Mouse (Mus musculus): Measurements from ENCODE around the gene Angptl8.

Angptl8 gene

DNA sequence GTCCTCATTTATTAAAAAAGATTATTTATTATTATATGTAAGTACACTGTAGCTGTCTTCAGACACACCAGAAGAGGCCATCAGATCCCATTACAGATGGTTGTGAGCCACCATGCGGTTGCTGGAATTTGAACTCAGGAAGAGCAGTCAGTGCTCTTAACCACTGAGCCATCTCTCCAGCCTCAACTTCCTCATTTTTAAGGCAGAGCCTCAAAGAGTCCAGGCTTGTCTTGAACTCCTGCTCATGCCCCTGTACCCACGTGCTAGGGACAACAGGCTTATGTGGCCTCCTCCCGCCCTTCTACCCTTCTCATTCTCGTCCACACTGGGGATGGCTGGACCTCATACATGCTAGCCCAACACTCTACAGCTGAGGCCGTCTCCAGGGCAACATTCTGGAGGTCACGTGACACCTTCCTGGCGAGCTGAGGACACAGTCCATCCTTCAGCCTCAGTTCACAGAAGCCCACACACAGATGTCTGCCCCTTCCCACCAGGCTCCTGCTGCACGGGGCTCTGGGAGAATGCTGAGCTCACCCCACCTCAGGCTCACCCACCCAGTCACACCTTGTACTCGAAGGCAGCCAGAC lies 18.5 kb upstream of the Angptl8 start:
- no peak for DNase-seq (ENCODE audit: low spot score)

DNA sequence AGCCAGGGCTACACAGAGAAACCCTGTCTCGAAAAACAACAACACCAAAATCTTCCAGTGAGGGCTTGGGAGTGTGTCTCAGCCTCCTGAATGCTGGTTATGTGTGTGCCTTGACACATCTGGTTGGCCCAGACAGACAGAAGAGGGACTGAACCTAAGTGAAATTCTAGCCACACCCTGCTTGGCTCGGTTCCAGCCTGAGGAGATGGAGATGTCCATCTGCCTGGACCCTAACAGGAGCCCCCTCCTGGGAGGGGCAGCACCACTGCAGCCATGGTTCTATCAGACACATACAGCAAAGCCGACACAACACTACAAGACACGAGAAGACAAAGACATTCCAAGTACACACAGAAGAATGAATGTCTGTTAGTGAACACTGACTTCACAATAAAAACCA lies 17.2 kb upstream of the Angptl8 start:
- no peak for DNase-seq (ENCODE audit: low spot score)

DNA sequence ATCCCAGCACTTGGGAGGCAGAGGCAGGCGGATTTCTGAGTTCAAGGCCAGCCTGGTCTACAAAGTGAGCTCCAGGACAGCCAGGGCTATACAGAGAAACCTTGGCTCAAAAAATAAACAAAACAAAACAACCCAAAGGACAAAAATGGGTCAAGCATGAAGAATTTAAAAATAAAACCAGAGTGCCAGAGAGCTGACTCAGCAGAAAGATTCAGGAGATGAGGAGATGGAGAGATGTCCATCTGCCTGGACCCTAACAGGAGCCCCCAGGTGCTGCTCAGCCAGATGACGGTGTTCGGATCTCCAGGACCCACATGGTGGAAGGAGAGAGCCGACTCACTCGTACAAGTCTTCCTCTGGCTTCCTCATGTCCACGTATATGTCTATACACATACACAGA lies 16.7 kb upstream of the Angptl8 start:
- DNase-seq (ENCODE audit: low spot score), result no peak

DNA sequence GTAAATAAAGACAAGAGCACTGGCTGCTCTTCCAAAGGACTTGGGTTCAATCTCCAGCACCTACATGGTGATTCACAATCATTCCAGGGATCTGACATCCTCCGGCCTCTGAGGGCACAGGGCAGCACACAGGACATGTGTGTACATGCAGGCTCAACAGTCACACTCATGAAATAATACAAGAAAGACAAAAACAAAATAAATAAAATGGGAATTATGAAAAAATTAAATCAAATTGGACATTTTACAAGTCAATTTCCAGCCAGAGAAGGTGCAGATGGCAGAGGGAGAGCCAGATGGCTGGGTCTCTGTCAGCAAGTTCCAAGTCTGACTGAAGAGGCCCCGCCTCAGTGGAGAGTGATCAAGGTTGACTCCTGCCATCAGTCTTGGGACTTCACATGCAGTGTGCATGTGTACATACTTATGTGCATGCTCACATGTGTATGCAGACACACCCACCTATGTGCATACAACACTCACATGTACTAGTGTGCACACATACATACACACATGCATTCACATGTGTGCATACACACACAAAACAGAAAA lies 16.1 kb upstream of the Angptl8 start:
- no peak for DNase-seq (ENCODE audit: low spot score)

DNA sequence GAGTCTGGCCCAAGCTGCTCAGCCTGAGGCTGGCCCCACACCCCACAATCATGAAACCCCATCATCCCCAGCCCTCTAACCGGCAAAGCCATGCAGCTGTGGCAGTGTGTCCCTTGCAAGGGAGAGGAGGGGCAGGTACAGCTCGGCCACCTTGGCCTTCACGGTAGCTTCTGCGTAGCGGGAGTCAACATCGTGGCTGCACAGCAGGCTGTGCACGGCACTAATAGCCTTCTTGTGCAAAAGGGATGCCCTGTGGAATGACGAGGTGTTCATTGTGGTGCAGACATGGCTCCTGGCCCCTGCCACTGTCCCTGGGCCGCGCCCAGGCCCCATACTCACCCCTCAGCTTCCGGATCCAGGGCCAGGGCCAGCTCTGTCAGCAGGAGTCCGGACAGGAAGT lies 15.1 kb upstream of the Angptl8 start:
- no peak for DNase-seq (ENCODE audit: low spot score)

DNA sequence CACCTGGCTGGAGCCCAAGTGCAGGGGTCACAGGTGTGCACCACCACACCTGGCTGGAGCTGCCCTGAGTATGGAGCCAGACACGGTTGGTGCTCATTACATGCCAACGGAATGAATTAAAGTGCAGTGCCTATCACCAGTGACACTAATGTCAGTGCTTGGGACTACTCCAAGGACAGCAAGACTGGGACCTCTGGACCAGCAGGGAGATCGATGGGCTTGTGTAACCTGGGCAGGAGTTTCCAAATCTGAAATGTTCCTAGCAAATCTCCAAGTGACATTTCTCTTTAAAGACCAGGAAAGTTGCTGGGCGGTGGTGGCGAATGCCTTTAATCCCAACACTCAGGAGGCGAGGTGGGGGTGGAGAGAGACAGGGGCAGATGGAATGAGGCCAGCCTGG lies 12.6 kb upstream of the Angptl8 start:
- DNase-seq (ENCODE audit: low spot score), result no peak

DNA sequence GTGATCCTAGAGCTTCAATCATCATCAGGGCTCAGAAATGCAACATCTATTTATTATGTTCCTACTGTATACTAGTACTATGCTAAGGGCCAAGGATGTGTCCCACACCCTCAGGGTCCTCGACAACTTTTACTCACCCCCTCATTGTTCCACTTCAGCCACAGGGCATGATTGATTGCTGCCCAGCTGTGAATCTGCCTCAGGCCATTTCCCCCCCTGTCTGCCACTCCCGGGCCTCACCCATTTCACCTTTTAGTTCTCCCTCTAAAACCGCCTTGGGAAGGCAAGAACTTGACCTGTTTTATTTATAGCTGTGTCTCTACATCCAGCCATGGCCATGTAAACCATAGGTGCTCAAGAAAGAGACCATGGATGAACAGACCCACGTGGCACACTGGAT lies 11.4 kb upstream of the Angptl8 start:
- no peak for DNase-seq (ENCODE audit: low spot score)

DNA sequence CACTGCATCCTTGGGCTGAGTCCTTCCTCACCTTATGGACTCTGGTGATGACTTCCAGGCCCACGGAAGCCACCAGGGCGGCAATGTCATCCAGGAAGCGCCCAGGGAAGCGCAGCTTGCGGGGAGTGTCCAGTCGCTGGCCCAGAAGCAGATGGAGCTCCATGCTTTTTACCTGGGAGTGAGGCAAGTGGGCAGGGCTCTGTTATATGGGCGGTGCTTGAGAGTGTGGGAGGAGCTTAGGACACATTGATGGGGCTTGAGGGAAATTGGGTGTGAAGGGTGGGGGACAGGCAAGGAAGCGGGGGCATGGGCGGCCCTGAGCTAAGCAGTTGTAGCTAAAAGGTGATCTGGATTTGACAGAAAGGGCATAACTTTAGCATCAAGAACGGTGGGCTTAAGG lies 10.9 kb upstream of the Angptl8 start:
- DNase-seq (ENCODE audit: low spot score), result no peak

DNA sequence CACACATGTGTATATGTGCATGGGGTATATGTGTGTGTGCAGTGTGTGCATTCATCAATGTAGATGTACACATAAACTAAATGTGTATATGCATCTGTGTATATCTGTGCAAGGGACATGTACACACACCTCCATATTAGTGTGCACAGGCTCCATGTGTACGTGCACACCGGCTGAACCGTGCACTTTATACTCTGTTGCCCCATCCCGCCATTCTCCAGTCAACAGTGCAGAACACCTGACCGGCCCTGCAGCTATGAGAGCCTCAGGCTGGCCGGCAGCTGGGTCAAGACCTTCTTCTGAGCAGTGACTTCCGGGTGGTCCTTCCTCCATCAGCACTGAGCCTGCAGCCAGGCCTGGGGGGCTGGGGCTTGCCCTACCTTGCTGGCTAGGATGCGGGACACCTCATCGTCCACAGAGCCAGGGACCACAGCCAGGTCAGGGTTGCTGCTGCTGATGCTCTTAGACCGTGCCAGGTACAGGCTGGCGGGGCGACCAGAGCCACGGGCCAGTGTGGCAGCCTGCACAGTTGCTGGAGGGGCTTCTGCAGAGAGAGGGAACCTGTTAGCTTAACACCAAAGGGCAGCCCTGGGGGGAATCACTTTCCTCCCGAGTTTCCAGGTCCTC lies 5.4 kb upstream of the Angptl8 start:
- no peak for DNase-seq (ENCODE audit: low spot score)

DNA sequence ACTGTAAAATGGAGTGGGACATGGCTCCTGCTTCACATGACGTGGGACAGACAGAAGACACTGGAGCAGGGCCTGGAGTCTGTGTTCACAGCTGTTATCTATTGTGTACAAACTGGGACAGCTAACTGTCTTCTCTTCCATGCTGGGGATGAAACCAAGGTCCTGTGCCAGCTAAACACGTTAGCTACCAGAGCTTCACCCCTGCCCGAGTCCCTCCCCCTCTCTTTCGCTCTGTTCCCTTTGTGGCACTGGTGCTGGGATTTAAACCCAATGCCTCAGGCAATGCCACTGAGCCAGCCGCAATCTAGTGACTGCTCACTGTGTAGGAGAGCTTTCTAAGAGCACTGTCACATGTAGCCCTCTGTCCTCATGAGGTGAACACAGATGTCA lies 4.9 kb upstream of the Angptl8 start:
- no peak for DNase-seq (ENCODE audit: low spot score)

DNA sequence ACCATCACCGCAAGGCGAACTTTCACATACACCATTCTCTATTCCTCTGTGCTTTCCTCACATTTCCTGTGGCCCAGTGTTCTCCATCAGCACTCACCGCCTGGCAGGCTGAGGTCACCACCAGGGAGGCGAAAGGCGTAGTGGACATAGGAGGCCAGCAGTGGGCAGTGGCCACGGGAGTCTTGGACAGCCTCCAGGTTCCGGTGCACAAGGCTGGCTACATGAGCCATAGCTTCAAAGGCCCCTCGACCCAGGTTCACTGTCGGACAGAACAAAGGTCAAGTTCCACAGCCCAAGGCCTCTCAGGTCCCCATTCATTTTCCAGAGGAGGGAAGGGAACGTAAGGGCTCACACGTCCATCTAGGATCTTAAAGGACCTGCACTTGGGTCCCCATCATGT lies 4.4 kb upstream of the Angptl8 start:
- DNase-seq (ENCODE audit: low spot score), result no peak

DNA sequence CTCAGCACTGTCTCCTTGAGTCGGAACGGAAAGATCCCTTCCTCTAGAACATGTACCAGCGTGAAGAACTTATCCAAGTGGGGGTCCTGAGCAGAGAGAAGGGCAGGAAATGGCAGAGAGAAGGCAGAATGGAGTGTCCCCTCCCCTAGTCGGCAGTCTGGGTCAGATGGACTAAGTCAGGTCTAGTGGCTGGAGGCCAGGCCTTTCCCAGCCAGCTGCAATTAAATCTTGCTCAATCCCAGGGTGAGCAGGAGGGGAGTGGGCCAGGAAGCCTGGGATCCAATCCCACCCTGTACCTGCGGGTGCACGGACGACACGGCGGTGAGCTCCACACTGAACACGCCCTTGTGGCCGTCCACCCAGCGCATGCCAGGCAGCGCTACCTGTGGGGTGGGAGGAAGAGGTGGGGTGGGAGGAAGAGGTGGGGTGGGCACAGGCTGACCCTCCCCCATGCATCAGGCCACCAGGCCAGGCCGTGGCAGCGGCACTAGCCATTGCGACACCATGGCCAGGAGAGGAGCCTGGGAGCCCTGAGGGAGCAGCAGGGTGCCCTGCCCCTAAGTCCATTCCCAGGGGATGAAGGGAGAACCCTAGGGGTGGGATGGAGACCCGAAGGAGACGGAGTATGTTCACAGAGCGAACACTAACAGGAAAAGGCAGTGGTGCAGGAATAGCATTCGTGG lies 3.6 kb upstream of the Angptl8 start:
- DNase-seq (ENCODE audit: low spot score), result no peak

DNA sequence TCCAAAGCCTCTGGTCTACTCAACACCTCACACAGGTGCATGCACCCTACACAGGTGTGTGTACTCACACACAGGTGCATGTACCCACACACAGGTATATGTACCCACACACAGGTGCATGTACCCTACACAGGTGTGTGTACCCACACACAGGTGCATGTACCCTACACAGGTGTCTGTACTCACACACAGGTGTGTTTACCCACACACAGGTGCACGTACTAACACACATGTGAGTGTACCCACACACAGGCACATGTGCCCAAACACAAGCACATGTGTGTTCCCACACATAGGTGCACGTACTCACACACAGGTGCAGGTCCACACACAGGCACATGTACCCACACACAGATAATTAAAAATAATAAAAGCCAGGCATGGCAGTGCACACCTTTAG lies 2.4 kb downstream of the Angptl8 start:
- no peak for DNase-seq (ENCODE audit: low spot score)

DNA sequence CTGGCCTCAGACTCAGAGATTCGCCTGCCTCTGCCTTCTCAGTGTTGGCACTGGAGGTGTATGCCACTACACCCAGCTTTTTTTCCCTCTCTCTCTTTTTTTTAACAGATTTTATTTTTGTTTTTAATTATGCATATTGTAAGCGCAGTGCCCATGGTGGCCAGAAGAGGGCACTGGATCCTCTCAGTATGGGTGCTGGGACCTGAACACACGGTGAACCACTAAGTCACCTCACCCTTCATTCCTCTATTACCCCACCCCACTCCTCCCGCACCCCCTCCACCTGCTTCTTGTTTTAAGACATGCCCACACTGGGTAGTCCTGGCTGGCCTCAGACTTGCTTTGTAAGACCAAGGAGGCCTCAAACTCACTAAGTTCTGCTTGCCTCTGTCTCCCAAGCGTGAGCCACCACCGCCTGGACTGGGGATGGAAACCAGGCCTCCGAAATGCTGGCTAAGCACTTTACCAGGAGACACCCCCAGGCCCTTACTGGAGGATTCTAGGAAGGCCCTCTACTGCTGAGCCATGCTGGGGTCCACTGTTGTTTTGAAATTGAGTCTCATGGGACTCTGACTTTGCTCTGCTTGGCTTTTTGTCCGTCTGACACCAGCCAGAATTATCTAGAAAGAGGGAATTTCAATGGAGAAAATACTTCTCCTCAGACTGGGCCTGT lies 4.9 kb downstream of the Angptl8 start:
- DNase-seq (ENCODE audit: low spot score), result no peak

DNA sequence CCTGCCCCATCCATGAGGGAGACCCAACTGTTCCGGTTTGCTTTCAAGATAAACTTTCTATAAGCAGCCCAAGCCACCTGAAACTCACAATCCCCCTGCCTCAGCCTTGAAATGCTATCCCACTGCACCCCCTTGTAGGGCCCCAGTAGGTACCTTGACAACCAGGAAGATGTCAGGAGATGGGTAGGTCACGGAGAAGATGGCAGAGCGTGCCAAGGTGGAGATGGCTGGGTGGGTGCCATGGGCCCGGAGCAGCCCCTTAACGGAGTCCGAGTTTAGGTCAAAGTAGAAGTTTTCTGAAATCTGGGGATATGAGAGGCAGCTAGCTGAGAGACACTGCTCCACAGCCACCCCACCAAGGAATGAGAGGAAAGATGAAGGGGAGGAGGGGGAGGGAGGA lies 6.0 kb downstream of the Angptl8 start:
- no peak for DNase-seq (ENCODE audit: low spot score)

DNA sequence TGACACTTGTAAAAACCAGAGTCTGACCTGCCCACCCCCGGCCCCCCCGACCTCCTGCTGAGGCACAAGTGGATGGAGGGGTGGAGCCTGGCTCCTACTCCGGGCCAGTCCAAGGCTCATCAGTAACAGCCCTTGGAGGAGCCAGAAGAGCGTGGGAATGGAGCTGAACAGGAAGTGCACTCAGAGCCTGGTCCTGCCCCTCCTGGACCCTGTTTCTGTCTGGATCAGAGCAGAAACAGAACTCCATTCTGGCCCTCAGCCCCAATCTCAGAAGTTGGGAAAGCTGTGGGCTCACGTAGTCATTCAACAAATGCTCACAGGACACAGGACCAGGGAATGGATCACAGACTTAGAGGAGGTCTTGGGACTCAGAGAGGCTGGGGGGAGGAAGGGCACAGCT lies 7.1 kb downstream of the Angptl8 start:
- DNase-seq (ENCODE audit: low spot score), result no peak

DNA sequence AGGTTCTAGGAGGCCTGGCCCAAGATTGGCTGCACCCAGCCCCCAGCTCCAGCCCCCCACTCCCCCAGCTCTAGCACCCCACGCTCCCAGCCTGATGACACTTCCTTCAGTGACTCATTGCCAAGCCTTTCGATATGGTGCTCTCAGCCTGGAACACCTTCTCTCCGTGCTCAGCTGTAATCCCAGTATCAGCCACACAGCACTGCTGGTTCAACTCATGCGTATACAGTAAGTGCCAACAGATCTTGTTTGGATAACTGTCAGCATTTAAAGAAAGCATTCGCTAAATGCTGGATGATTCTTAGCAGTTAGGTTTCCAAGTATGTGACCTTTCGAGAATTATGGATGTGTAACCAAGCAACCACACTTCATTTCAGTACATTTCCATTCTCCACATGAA lies 7.8 kb downstream of the Angptl8 start:
- no peak for DNase-seq (ENCODE audit: low spot score)

DNA sequence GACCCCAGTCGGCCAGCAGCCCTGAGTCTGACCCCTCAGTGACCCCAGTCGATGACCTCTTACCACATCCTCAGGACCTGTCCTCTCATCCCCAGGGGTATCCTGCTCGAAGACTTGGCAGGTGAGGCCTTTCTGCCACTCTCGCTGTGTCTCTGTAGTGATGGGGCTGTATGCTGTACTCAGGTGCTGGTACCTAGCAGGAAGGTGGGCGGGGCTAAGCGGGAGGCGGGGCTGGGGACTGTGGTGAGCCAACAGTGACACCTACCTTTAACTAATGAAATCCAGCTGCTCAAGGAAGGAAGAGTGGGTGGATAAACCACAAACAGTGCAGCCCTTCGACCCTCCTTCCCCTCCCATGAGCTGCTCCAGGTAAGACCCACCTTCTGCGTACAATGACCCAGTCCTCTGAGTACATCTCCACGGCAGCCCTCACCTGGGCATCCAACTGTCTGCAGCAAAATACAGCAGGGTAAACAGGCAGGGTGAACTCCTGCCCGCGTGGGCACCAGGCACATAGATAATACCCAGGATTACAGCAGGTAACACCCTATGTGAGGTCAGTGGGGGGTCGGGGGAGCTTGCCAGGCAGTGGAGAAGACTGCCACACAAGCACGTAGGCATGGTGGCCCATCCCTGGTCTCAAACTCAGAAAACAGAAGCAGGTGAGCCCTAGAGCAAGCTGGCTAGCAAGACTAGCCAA lies 10.2 kb downstream of the Angptl8 start:
- DNase-seq (ENCODE audit: low spot score), result no peak

DNA sequence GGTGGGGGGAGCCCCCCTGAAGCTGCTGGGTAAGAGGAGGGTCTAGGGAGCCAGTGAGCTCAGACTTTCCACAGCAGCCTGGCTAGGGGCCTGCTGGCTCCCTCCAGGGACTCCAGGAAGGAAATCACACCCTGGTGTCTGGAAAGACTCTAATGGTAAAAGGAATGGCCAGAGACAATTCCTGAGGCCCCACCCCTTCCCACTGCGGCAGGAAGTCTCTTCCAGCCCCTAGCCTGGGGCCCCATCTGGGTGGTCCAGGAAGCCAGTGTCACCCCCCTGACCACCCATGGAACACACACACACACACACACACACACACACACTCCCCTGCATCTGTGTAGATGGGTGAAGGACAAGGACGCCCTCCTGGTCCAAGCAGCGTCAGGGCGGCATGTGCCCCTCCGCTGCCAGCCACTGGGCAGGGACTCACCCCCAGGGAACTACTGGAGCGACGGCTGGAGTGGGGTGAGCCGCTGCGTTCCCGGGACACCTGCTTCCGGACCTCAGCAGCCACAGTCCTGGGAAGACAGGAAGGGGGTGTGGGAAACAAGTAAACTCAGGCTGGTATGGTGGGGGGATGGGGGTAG lies 11.5 kb downstream of the Angptl8 start:
- no peak for DNase-seq (ENCODE audit: low spot score)

DNA sequence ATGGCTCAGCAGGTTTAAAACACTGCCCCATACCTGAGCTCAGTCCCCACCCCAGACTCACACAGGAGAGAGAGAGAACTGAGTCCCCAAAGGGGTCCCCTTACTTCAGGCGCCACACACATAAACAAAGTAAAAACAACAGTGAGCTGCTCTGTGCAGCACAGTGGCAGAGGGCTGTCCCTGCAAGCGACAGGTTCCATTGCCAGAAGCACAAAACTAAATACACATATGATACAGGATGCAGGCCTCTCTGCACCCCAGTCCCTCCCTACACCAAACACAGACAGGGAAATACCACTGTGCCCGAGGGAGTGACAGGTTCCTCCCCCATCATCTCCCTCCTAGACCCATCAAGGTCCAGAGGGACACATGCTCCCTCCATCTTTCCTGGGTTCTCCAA lies 12.1 kb downstream of the Angptl8 start:
- no peak for DNase-seq (ENCODE audit: low spot score)

DNA sequence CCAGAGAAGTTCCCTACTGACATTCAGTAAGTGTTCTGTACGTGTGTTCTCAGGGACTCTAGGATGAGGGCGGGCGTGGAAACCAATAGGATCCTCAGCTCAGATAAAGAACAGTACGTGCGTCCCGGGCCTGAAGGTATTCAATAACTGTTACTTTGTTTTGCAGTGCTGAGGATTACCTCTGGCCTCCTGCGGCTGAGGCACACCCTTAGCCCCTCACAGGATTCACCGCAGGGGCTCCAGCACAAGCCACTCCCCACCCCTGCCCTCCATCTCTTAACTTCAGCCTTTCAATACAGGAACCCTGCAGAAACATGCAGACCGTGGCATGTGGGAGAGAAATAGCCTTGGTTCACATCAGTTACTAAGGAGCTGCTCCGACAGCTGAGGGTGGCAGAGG lies 12.6 kb downstream of the Angptl8 start:
- DNase-seq (ENCODE audit: low spot score), result no peak
